Mouse (Mus musculus) intestine, embryonic 16.5 days (tissue): ENCODE results near the gene Asic2. TPM values are rescaled to one million over a fixed set of nuclear protein-coding genes. Genes with fewer than 3 reads are reported as not detected.

Experiments
- ATAC-seq: fragments of 200-750 bp; cut with Nextera tagmentation; 2 replicates; pipeline ENCODE4 v1.8.0; 2017; ENCODE audit warnings: moderate TSS enrichment, moderate library complexity
- H3K27ac ChIP-seq: fragments of 300-500 bp; sonication (generic); 2 replicates; pipeline ENCODE4 v1.5.1; 2014; ENCODE audit warnings: mild to moderate bottlenecking, low read length
- H3K27me3 ChIP-seq: fragments of 300-500 bp; sonication (generic); replicated peaks from 2 replicates; pipeline ENCODE4 v1.6.1; 2014; ENCODE audit warnings: low read length, control low read depth, mixed read lengths; ENCODE audit not compliant: control insufficient read depth, insufficient read depth
- H3K36me3 ChIP-seq: fragments of 300-500 bp; sonication (generic); 2 replicates; pipeline ENCODE4 v1.6.1; 2014; ENCODE audit warnings: low read length, control low read depth; ENCODE audit not compliant: control insufficient read depth, insufficient read depth
- H3K4me1 ChIP-seq: fragments of 300-500 bp; sonication (generic); 2 replicates; pipeline ENCODE4 v1.6.1; 2014; ENCODE audit warnings: low read length, control low read depth, mixed read lengths; ENCODE audit not compliant: control insufficient read depth, insufficient read depth
- H3K4me2 ChIP-seq: fragments of 300-500 bp; sonication (generic); 2 replicates; pipeline ENCODE4 v1.6.1; 2014; ENCODE audit warnings: low read depth, low read length, control low read depth
- H3K4me3 ChIP-seq: fragments of 300-500 bp; sonication (generic); 2 replicates; pipeline ENCODE4 v1.5.1; 2014; ENCODE audit warnings: mild to moderate bottlenecking, low read length
- H3K9ac ChIP-seq: fragments of 300-500 bp; sonication (generic); 2 replicates; pipeline ENCODE4 v1.6.1; 2014; ENCODE audit warnings: low read depth, low read length
- H3K9me3 ChIP-seq: fragments of 300-500 bp; sonication (generic); 2 replicates; pipeline ENCODE4 v1.6.1; 2016; ENCODE audit warnings: low read length, control low read depth; ENCODE audit not compliant: control insufficient read depth
- WGBS: fragments of 180-500 bp; shearing (Covaris S2); extraction: QIAGEN DNeasy Blood & Tissue Kit; methylation state at CpG from one replicate; pipeline ENCODE4 v1.1.7; 2014; 5-methylcytosine and 5-hydroxymethylcytosine counted together
- polyA plus RNA-seq: library from polyadenylated mRNA; unstranded; fragments of >200 nt; fragmentation: Nextera tagmentation; extraction: Ambion mirVana; gene quantifications from 2 replicates; pipeline ENCODE4 v1.2.1, GENCODE M21; 2015

Asic2 gene
- polyA plus RNA-seq, 1 experiment from 2014 or later, result 0.15 TPM

GRCm38 (mm10) chr11:81832381-81832780 is 135.9 kb downstream of the Asic2 start:
- no peak for ATAC-seq
- Histone ChIP-seq H3K9ac (no peak overlapping the region), H3K9me3 (no peaks in the 10 kb centered on the region), H3K27ac (no peak overlapping the region), H3K4me3 (no peak overlapping the region), H3K27me3 (no peaks in the 10 kb centered on the region), H3K4me1 (no peaks in the 10 kb centered on the region), H3K36me3 (no peaks in the 10 kb centered on the region), H3K4me2 (no peak overlapping the region)
- WGBS, result 68% methylated on average over 1 of the region's 1 CpGs

- H3K4me3 ChIP-seq, result no peak overlapping the region
- 49% methylated on average over 5 of the region's 5 CpGs for WGBS
- no peak for ATAC-seq
- no peaks in the 10 kb centered on the region for H3K27me3 ChIP-seq
- H3K9me3 ChIP-seq, result no peaks in the 10 kb centered on the region
- H3K4me1 ChIP-seq, result no peaks in the 10 kb centered on the region
- no peaks in the 10 kb centered on the region for H3K36me3 ChIP-seq
- no peak overlapping the region for H3K27ac ChIP-seq
- H3K4me2 ChIP-seq, result no peak overlapping the region
- no peak overlapping the region for H3K9ac ChIP-seq
These were observed 151.7 kb downstream of the Asic2 start for GRCm38 (mm10) chr11:81816531-81816930.

GRCm38 (mm10) chr11:81814816-81815215 is 153.4 kb downstream of the Asic2 start:
- 74% methylated on average over 1 of the region's 1 CpGs for WGBS
- no peak overlapping the region for H3K4me3 ChIP-seq
- no peaks in the 10 kb centered on the region for H3K9me3 ChIP-seq
- H3K36me3 ChIP-seq, result no peaks in the 10 kb centered on the region
- H3K4me1 ChIP-seq, result no peaks in the 10 kb centered on the region
- no peak overlapping the region for H3K9ac ChIP-seq
- no peak overlapping the region for H3K4me2 ChIP-seq
- no peak for ATAC-seq
- H3K27ac ChIP-seq, result no peak overlapping the region
- no peaks in the 10 kb centered on the region for H3K27me3 ChIP-seq

GRCm38 (mm10) chr11:81806905-81807659 is 161.2 kb downstream of the Asic2 start:
- ATAC-seq, result no peak
- H3K27me3 ChIP-seq, result no peaks in the 10 kb centered on the region
- H3K9ac ChIP-seq, result no peak overlapping the region
- no peak overlapping the region for H3K27ac ChIP-seq
- no peak overlapping the region for H3K4me2 ChIP-seq
- 64% methylated on average over 11 of the region's 11 CpGs for WGBS
- H3K9me3 ChIP-seq, result no peaks in the 10 kb centered on the region
- no peaks in the 10 kb centered on the region for H3K4me1 ChIP-seq
- no peak overlapping the region for H3K4me3 ChIP-seq
- H3K36me3 ChIP-seq, result no peaks in the 10 kb centered on the region

GRCm38 (mm10) chr11:81803544-81803943 is 164.7 kb downstream of the Asic2 start:
- H3K9me3 ChIP-seq, result no peaks in the 10 kb centered on the region
- H3K9ac ChIP-seq, result no peak overlapping the region
- no peaks in the 10 kb centered on the region for H3K4me1 ChIP-seq
- ATAC-seq, result no peak
- H3K27me3 ChIP-seq, result no peaks in the 10 kb centered on the region
- no peaks in the 10 kb centered on the region for H3K36me3 ChIP-seq
- no peak overlapping the region for H3K27ac ChIP-seq
- H3K4me3 ChIP-seq, result no peak overlapping the region
- 52% methylated on average over 2 of the region's 2 CpGs for WGBS
- no peak overlapping the region for H3K4me2 ChIP-seq

- Histone ChIP-seq H3K36me3 (no peaks in the 10 kb centered on the region), H3K4me1 (no peaks in the 10 kb centered on the region), H3K27me3 (no peaks in the 10 kb centered on the region), H3K27ac (no peak overlapping the region), H3K4me2 (no peak overlapping the region), H3K9me3 (no peaks in the 10 kb centered on the region), H3K4me3 (no peak overlapping the region), H3K9ac (no peak overlapping the region)
- WGBS, result 38% methylated on average over 1 of the region's 1 CpGs
- ATAC-seq, result no peak
These were observed 165.6 kb downstream of the Asic2 start for GRCm38 (mm10) chr11:81802614-81803013.

- H3K4me3 ChIP-seq, result no peak overlapping the region
- H3K9me3 ChIP-seq, result no peaks in the 10 kb centered on the region
- no peak overlapping the region for H3K9ac ChIP-seq
- H3K27me3 ChIP-seq, result no peaks in the 10 kb centered on the region
- no peak for ATAC-seq
- H3K36me3 ChIP-seq, result no peaks in the 10 kb centered on the region
- H3K4me2 ChIP-seq, result no peak overlapping the region
- no peaks in the 10 kb centered on the region for H3K4me1 ChIP-seq
- H3K27ac ChIP-seq, result no peak overlapping the region
- 79% methylated on average over 4 of the region's 4 CpGs for WGBS
These were observed 167.4 kb downstream of the Asic2 start for GRCm38 (mm10) chr11:81800899-81801298.

GRCm38 (mm10) chr11:81793588-81793987 is 174.7 kb downstream of the Asic2 start:
- Histone ChIP-seq H3K9ac (no peak overlapping the region), H3K27ac (no peak overlapping the region), H3K4me3 (no peak overlapping the region), H3K27me3 (no peaks in the 10 kb centered on the region), H3K4me2 (no peak overlapping the region), H3K4me1 (no peaks in the 10 kb centered on the region), H3K9me3 (no peaks in the 10 kb centered on the region), H3K36me3 (no peaks in the 10 kb centered on the region)
- no peak for ATAC-seq
- 82% methylated on average over 2 of the region's 2 CpGs for WGBS

GRCm38 (mm10) chr11:81791579-81791978 is 176.7 kb downstream of the Asic2 start:
- Histone ChIP-seq H3K4me3 (no peak overlapping the region), H3K9me3 (no peaks in the 10 kb centered on the region), H3K4me1 (no peaks in the 10 kb centered on the region), H3K36me3 (no peaks in the 10 kb centered on the region), H3K4me2 (no peak overlapping the region), H3K27me3 (no peaks in the 10 kb centered on the region), H3K9ac (no peak overlapping the region), H3K27ac (no peak overlapping the region)
- 44% methylated on average over 1 of the region's 1 CpGs for WGBS
- no peak for ATAC-seq

- Histone ChIP-seq H3K4me1 (no peaks in the 10 kb centered on the region), H3K4me2 (no peak overlapping the region), H3K9me3 (no peaks in the 10 kb centered on the region), H3K4me3 (no peak overlapping the region), H3K27ac (no peak overlapping the region), H3K36me3 (no peaks in the 10 kb centered on the region), H3K9ac (no peak overlapping the region), H3K27me3 (no peaks in the 10 kb centered on the region)
- WGBS, result 80% methylated on average over 2 of the region's 2 CpGs
- no peak for ATAC-seq
These were observed 187.7 kb downstream of the Asic2 start for GRCm38 (mm10) chr11:81780596-81780995.
